Mouse (Mus musculus) limb, embryonic 10.5 days (tissue): Measurements from ENCODE around the gene Zfp27. TPM values are rescaled to one million over a fixed set of nuclear protein-coding genes. Genes with fewer than 3 reads are reported as not detected.

Source experiments
- DNase-seq: peaks from one replicate; pipeline ENCODE4 v3.0.0-alpha.2; 2017; ENCODE audit warnings: low spot score
- H3K27ac ChIP-seq: fragments of 300-500 bp; sonication (generic); 2 replicates; pipeline ENCODE4 v1.5.1; 2016; ENCODE audit warnings: mild to moderate bottlenecking
- H3K27me3 ChIP-seq: fragments of 300-500 bp; sonication (generic); 2 replicates; pipeline ENCODE4 v1.6.1; 2016; ENCODE audit warnings: low read depth, mild to moderate bottlenecking; ENCODE audit not compliant: poor library complexity, severe bottlenecking
- H3K36me3 ChIP-seq: fragments of 300-500 bp; sonication (generic); 2 replicates; pipeline ENCODE4 v1.6.1; 2016; ENCODE audit warnings: mild to moderate bottlenecking, moderate library complexity
- H3K4me1 ChIP-seq: fragments of 300-500 bp; sonication (generic); 2 replicates; pipeline ENCODE4 v1.6.1; 2016
- H3K4me3 ChIP-seq: fragments of 300-500 bp; sonication (generic); 2 replicates; pipeline ENCODE4 v1.5.1; 2016; ENCODE audit warnings: mild to moderate bottlenecking, moderate library complexity
- H3K9me3 ChIP-seq: fragments of 300-500 bp; sonication (generic); replicated peaks from 2 replicates; pipeline ENCODE4 v1.6.1; 2016; ENCODE audit warnings: mild to moderate bottlenecking
- WGBS: fragments of 180-500 bp; shearing (Covaris S2); methylation state at CpG from one replicate; pipeline ENCODE4 v1.1.7; 2016; 5-methylcytosine and 5-hydroxymethylcytosine counted together
- polyA plus RNA-seq: library from polyadenylated mRNA; unstranded; fragments of >200 nt; fragmentation: Nextera tagmentation; extraction: Ambion mirVana; gene quantifications from 2 replicates; pipeline ENCODE4 v1.2.1, GENCODE M21; 2016

The Zfp27 gene
- 10.4 and 11.9 TPM in 2 replicates for polyA plus RNA-seq

GRCm38 (mm10) chr7:29905966-29906681 lies at the start of gene Zfp27:
Zfp27 (minus strand) TSS chr7:29906572.
- under 1% methylated on average over 22 of the region's 22 CpGs for WGBS
- H3K36me3 ChIP-seq: peaks cover 33% of the 10 kb centered on the region

GRCm38 (mm10) chr7:29954731-29955130 lies 48.4 kb upstream of the Zfp27 start:
- Histone ChIP-seq H3K4me3 (peak overlapping the region; percentile 78), H3K4me1 (peaks cover 8% of the 10 kb centered on the region), H3K9me3 (no peaks in the 10 kb centered on the region), H3K27me3 (no peaks in the 10 kb centered on the region), H3K36me3 (peaks cover 19% of the 10 kb centered on the region), H3K27ac (peak overlapping the region; percentile 97; the same call in 1 of the 2 replicates)
- DNase-seq: peak; percentile 64
- 30% methylated on average over 4 of the region's 4 CpGs for WGBS

More at GRCm38 (mm10) chr7:29905966-29906681, at the start of gene Zfp27:
- Histone ChIP-seq H3K9me3 (no peaks in the 10 kb centered on the region), H3K27ac (peak within 1 kb of the TSS; percentile 91), H3K27me3 (no peaks in the 10 kb centered on the region), H3K4me1 (peaks cover 20% of the 10 kb centered on the region), H3K4me3 (peak within 1 kb of the TSS; percentile 67)
- DNase-seq: peak; percentile 88

- Histone ChIP-seq H3K27me3 (no peaks in the 10 kb centered on the region), H3K9me3 (no peaks in the 10 kb centered on the region), H3K4me1 (peaks cover 8% of the 10 kb centered on the region), H3K36me3 (peaks cover 28% of the 10 kb centered on the region), H3K27ac (peak within 1 kb of the TSS; percentile 97), H3K4me3 (peak within 1 kb of the TSS; percentile 78)
- peak; percentile 87 for DNase-seq
- WGBS: 3% methylated on average over 52 of the region's 52 CpGs
Observed at GRCm38 (mm10) chr7:29953513-29954401, 47.4 kb upstream of the Zfp27 start, which contains the start of gene Zfp74. Zfp74 (minus strand) TSS chr7:29954089.

- H3K36me3 ChIP-seq: peaks cover 35% of the 10 kb centered on the region
- no peak for DNase-seq
- peak overlapping the region; percentile 78 for H3K4me3 ChIP-seq
- H3K4me1 ChIP-seq: peaks cover 8% of the 10 kb centered on the region
- no peaks in the 10 kb centered on the region for H3K27me3 ChIP-seq
- no peaks in the 10 kb centered on the region for H3K9me3 ChIP-seq
- WGBS: 60% methylated on average over 10 of the region's 10 CpGs
- peak overlapping the region; percentile 97 for H3K27ac ChIP-seq
Observed at GRCm38 (mm10) chr7:29953086-29953485, 46.7 kb upstream of the Zfp27 start.

GRCm38 (mm10) chr7:29944201-29944600 lies 37.8 kb upstream of the Zfp27 start:
- peaks cover 77% of the 10 kb centered on the region for H3K36me3 ChIP-seq
- H3K27ac ChIP-seq: no peak overlapping the region
- DNase-seq: no peak
- H3K9me3 ChIP-seq: no peaks in the 10 kb centered on the region
- WGBS: 86% methylated on average over 2 of the region's 2 CpGs
- no peaks in the 10 kb centered on the region for H3K4me1 ChIP-seq
- H3K4me3 ChIP-seq: no peak overlapping the region
- no peaks in the 10 kb centered on the region for H3K27me3 ChIP-seq

- H3K4me3 ChIP-seq: no peak overlapping the region
- no peak overlapping the region for H3K27ac ChIP-seq
- DNase-seq: no peak
- no peaks in the 10 kb centered on the region for H3K9me3 ChIP-seq
- 76% methylated on average over 2 of the region's 2 CpGs for WGBS
- H3K36me3 ChIP-seq: peaks cover 73% of the 10 kb centered on the region
- H3K4me1 ChIP-seq: no peaks in the 10 kb centered on the region
- no peaks in the 10 kb centered on the region for H3K27me3 ChIP-seq
Observed at GRCm38 (mm10) chr7:29943720-29944119, 37.3 kb upstream of the Zfp27 start.

GRCm38 (mm10) chr7:29942740-29943139 lies 36.4 kb upstream of the Zfp27 start:
- Histone ChIP-seq H3K36me3 (peaks cover 71% of the 10 kb centered on the region), H3K4me3 (no peak overlapping the region), H3K4me1 (no peaks in the 10 kb centered on the region), H3K27ac (no peak overlapping the region), H3K9me3 (no peaks in the 10 kb centered on the region), H3K27me3 (no peaks in the 10 kb centered on the region)
- WGBS: 58% methylated on average over 2 of the region's 2 CpGs
- no peak for DNase-seq

GRCm38 (mm10) chr7:29941027-29941426 lies 34.7 kb upstream of the Zfp27 start:
- Histone ChIP-seq H3K4me1 (no peaks in the 10 kb centered on the region), H3K4me3 (no peak overlapping the region), H3K9me3 (no peaks in the 10 kb centered on the region), H3K27me3 (no peaks in the 10 kb centered on the region), H3K27ac (no peak overlapping the region), H3K36me3 (peaks cover 73% of the 10 kb centered on the region)
- no peak for DNase-seq
- WGBS: 88% methylated on average over 11 of the region's 11 CpGs

- Histone ChIP-seq H3K4me3 (no peak overlapping the region), H3K36me3 (peaks cover 85% of the 10 kb centered on the region), H3K27ac (no peak overlapping the region), H3K4me1 (no peaks in the 10 kb centered on the region), H3K27me3 (no peaks in the 10 kb centered on the region), H3K9me3 (no peaks in the 10 kb centered on the region)
- DNase-seq: no peak
- 91% methylated on average over 6 of the region's 6 CpGs for WGBS
Observed at GRCm38 (mm10) chr7:29938856-29939255, 32.5 kb upstream of the Zfp27 start.

GRCm38 (mm10) chr7:29922780-29923179 lies 16.4 kb upstream of the Zfp27 start:
- Histone ChIP-seq H3K9me3 (no peaks in the 10 kb centered on the region), H3K4me1 (0 out of 2 replicates have a peak, but pooled peaks cover 2% of the 10 kb centered on the region), H3K36me3 (no peaks in the 10 kb centered on the region), H3K4me3 (no peak overlapping the region), H3K27me3 (no peaks in the 10 kb centered on the region), H3K27ac (no peak overlapping the region)
- 81% methylated on average over 2 of the region's 2 CpGs for WGBS
- no peak for DNase-seq

GRCm38 (mm10) chr7:29921439-29922093 lies 15.2 kb upstream of the Zfp27 start:
- WGBS: 86% methylated on average over 6 of the region's 6 CpGs
- H3K27ac ChIP-seq: no peak overlapping the region
- H3K27me3 ChIP-seq: no peaks in the 10 kb centered on the region
- H3K36me3 ChIP-seq: peaks cover 7% of the 10 kb centered on the region
- DNase-seq: no peak
- no peak overlapping the region for H3K4me3 ChIP-seq
- no peaks in the 10 kb centered on the region for H3K9me3 ChIP-seq
- 0 out of 2 replicates have a peak, but pooled peaks cover 6% of the 10 kb centered on the region for H3K4me1 ChIP-seq

GRCm38 (mm10) chr7:29918062-29918453 lies 11.7 kb upstream of the Zfp27 start:
- Histone ChIP-seq H3K4me1 (0 out of 2 replicates have a peak, but pooled peaks cover 6% of the 10 kb centered on the region), H3K27ac (no peak overlapping the region), H3K27me3 (no peaks in the 10 kb centered on the region), H3K9me3 (no peaks in the 10 kb centered on the region), H3K4me3 (no peak overlapping the region), H3K36me3 (peaks cover 42% of the 10 kb centered on the region)
- DNase-seq: no peak
- WGBS: 90% methylated on average over 4 of the region's 4 CpGs
